Mouse (Mus musculus): Measurements from ENCODE around the gene Ufsp1.

GRCm38 (mm10) chr5:137285045-137285444 lies 9.4 kb upstream of the Ufsp1 start:
- TF ChIP-seq HCFC1 (IDR thresholded peaks at IDR 0.05; ENCODE audit: borderline replicate concordance, insufficient read depth, low read length) (no peak), ZNF384 (IDR thresholded peaks at IDR 0.05; ENCODE audit: low read depth, low read length) (no peak), ZC3H11A (IDR thresholded peaks at IDR 0.05; ENCODE audit: borderline replicate concordance, low read depth, low read length) (no peak), MAFK (IDR thresholded peaks at IDR 0.05; ENCODE audit: insufficient read depth, low read depth, low read length) (no peak), CHD2 (IDR thresholded peaks at IDR 0.05; ENCODE audit: low read depth, low read length) (no peak)

Measured in ES-E14 (cell line).